Mouse (Mus musculus) kidney, postnatal 10 days (tissue): ENCODE measurements at regions not wholly inside any gene's neighbourhood (a gene's known extent, or its start where the extent isn't known, plus 50 kb on each side); places are given as distances from the start of the nearest gene placed in this dataset.
"Not testable (repeated sequence)": the region's sequence is repeated elsewhere in the genome, so short reads cannot be mapped to it uniquely, and the experiment has no call there.

Experiments
- DNase-seq: peaks from one replicate; pipeline ENCODE4 v3.0.0; 2021; ENCODE audit warnings: mixed read lengths

GRCm38 (mm10) chr12:115566878-115567277 is 480.6 kb upstream of the Zfp386 start:
- not testable (repeated sequence) for DNase-seq

- DNase-seq, result not testable (repeated sequence)
Measured at GRCm38 (mm10) chr12:115592985-115593384, 454.5 kb upstream of the Zfp386 start.

- DNase-seq, result no peak
Measured at GRCm38 (mm10) chr12:115603763-115604162, 443.8 kb upstream of the Zfp386 start.

GRCm38 (mm10) chr12:115604951-115605350 is 442.6 kb upstream of the Zfp386 start:
- no peak for DNase-seq

- DNase-seq, result not testable (repeated sequence)
Measured at GRCm38 (mm10) chr12:115622564-115623233, 424.8 kb upstream of the Zfp386 start.

DNA sequence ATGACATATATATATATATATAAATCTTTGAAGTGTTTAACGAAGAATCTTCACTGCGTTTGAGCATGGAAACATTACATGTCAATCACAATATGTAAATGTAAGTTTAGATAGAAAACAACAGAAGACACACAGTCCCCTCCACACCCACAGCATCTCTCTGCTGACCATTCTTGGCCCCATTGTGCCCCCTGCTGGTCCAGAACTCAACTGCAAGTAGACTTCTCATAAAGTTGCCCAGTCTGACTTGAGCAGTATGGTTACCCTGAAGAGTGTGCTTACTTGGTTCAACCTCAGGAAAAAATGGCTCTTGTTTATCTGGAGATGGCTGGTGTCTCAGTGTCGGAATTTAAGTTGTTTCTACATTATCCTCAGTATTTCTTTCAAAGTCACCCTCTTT is 423.3 kb upstream of the Zfp386 start:
- DNase-seq, result no peak

DNA sequence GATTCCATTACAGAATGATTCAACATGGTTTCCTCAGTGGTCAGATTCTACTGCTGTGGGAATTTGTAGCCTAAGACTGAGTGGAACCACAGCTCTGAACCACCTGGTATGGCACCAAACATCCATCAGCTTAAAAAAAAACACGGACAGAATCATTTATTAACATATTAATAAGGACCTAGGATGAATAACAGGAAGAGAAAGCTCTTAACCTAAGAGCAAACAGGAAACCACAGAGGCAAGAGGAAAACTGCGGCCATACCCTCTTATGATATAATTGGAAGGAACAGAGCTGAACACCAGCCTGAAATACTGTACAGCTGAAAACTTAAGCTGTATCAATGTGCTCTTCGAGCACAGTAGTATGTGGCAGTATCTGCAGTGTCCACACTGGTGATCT is 399.9 kb upstream of the Zfp386 start:
- no peak for DNase-seq

- DNase-seq, result not testable (repeated sequence)
Measured at GRCm38 (mm10) chr12:115648161-115648560, 399.4 kb upstream of the Zfp386 start.

- no peak for DNase-seq
Measured at GRCm38 (mm10) chr12:115655781-115656180, 391.7 kb upstream of the Zfp386 start.

- DNase-seq, result not testable (repeated sequence)
Measured at GRCm38 (mm10) chr12:115664081-115664480, 383.4 kb upstream of the Zfp386 start.

GRCm38 (mm10) chr12:115671683-115672082 is 375.8 kb upstream of the Zfp386 start:
- not testable (repeated sequence) for DNase-seq

- DNase-seq, result no peak
Measured at GRCm38 (mm10) chr12:115691801-115692200, 355.7 kb upstream of the Zfp386 start.

GRCm38 (mm10) chr12:115709813-115710212 is 337.7 kb upstream of the Zfp386 start:
- not testable (repeated sequence) for DNase-seq

DNA sequence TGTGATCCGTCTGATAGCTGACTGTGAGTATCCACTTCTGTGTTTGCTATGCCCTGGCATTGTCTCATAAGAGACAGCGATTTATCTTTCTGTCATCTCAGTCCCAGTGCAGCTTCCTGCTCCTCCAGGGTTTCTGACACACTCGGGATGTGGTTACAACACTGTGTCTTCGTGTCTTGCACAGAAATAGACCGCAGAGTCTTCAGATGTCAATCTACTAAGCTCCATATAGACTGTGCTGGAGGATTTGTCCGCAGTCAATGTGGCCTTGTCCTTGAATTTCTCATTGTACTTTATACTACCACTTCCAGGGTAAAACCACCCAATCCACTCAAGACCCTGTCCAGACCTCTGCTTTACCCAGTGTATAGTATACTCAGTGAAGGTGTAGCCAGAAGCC is 305.5 kb upstream of the Zfp386 start:
- not testable (repeated sequence) for DNase-seq

DNA sequence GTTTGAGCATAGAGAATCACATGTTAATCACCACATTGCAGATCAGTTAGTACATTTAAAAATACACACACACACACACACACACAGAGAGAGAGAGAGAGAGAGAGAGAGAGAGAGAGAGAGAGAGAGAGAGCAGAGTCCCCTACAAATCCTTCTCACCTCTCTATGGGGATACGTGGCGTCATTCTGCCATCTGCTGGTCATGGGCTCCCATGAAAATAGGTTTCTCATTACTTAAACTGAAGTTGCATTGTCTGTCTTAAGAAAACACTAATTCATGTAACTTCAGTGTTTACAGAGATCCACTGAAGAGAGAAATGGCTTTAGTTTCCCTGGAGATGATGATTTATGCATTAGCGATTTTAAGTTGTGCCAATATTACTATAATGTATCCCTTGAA is 297.9 kb upstream of the Zfp386 start:
- DNase-seq, result not testable (repeated sequence)

- DNase-seq, result not testable (repeated sequence)
Measured at GRCm38 (mm10) chr12:115753135-115753534, 294.4 kb upstream of the Zfp386 start.

DNA sequence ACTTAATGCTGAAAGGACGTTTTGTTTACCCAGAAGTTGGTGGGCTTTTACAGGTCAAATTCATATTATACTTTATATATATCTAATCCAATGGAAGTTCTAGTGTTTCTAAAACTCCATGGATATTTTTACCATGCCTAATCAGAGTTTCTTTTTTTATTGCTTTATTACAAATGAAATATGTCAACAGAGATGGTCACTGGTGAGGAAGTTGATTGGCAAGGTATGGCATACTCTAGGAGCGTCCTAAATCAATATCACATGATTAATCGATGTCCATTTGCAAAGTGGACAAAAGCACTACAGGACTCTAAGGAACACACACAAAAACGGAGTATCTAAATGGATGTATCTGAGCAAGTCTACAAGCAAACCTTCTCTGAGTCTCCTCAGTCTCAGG is 290.0 kb upstream of the Zfp386 start:
- not testable (repeated sequence) for DNase-seq

DNA sequence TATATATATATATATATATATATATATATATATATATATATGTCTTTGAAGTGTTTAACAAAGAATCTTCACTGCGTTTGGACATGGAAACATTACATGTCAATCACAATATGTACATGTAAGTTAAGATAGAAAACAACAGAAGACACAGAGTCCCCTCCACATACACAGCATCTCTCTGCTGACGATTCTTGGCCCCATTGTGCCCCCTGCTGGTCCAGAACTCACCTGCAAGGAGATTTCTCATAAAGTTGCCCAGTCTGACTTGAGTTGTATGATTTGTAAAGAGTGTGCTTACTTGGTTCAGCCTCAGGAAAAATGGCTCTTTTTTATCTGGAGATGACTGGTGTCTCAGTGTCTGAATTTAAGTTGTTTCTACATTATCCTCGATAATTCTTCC is 288.5 kb upstream of the Zfp386 start:
- not testable (repeated sequence) for DNase-seq

GRCm38 (mm10) chr12:115761766-115762165 is 285.8 kb upstream of the Zfp386 start:
- not testable (repeated sequence) for DNase-seq

DNA sequence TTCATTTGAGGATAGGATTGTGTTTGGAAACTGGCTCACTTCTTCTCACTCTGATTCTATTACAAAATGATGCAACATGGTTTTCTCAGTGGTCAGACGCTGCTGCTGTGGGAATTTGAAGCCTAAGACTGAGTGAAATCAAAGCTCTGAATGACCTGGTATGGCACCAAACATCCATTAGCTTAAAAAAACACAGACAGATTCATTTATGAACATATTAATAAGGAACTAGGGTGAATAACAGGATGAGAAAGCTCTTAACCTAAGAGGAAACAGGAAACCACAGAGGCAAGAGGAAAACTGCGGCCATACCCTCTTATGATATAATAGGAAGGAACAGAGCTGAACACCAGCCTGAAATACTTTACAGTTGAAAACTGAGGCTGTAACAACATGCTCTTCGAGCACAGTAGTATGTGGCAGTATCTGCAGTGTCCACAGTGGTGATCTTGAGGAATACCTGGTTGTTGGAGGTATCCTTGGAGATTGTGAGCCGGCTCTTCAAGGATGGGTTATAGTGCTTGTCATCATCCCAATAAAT is 282.5 kb upstream of the Zfp386 start:
- not testable (repeated sequence) for DNase-seq

DNA sequence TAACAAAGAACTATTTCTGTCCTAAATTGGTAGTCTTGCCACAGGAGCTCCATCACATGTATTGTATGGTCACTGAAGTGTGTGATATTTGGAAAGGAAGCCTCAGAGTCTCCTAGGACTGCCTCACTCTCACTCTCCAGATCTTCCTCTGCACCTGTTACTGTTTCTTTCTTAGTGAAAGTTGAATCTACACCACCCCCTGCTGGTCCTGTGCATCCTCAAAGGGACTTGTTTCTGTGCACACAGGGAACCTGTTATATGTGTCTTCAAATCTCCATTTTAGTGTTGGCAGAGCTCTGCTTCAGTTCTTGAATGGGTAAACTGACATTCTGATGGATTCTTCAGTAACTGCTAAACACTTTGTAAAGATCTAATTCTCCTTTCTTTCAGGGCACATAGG is 276.3 kb upstream of the Zfp386 start:
- DNase-seq, result not testable (repeated sequence)

- DNase-seq, result not testable (repeated sequence)
Measured at GRCm38 (mm10) chr12:115790369-115790768, 257.2 kb upstream of the Zfp386 start.

- not testable (repeated sequence) for DNase-seq
Measured at GRCm38 (mm10) chr12:115802499-115802898, 245.0 kb upstream of the Zfp386 start.

DNA sequence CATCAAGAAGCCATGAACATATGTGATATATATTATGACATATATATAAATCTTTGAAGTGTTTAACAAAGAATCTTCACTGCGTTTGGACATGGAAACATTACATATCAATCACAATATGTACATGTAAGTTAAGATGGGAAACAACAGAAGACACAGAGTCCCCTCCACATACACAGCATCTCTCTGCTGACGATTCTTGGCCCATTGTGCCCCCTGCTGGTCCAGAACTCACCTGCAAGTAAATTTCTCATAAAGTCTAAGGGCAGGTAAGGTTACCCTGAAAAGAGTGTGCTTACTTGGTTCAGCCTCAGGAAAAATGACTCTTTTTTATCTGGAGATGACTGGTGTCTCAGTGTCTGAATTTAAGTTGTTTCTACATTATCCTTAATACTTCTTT is 243.8 kb upstream of the Zfp386 start:
- DNase-seq, result not testable (repeated sequence)

DNA sequence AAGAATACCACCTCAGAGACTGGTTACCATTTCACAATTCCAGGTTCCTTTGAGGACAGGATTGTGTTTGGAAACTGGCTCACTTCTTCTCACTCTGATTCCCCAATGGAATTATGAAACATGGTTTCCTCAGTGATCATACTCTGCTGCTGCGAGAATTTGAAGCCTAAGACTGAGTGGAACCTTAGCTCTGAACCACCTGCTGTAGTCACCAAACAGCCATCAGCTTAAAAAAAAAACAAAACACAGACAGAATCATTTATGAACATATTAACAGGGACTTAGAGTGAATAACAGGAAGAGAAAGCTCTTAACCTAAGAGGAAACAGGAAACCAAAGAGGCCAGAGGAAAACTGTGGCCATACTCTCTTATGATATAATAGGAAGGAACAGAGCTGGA is 239.5 kb upstream of the Zfp386 start:
- DNase-seq, result no peak
